Mouse (Mus musculus): ENCODE data around the gene Arhgap35. TPM values are rescaled to one million over a fixed set of nuclear protein-coding genes. Genes with fewer than 3 reads are reported as not detected.

Arhgap35 gene
- polyA plus RNA-seq, 1 experiment from 2014 or later = 28.0 TPM

DNA sequence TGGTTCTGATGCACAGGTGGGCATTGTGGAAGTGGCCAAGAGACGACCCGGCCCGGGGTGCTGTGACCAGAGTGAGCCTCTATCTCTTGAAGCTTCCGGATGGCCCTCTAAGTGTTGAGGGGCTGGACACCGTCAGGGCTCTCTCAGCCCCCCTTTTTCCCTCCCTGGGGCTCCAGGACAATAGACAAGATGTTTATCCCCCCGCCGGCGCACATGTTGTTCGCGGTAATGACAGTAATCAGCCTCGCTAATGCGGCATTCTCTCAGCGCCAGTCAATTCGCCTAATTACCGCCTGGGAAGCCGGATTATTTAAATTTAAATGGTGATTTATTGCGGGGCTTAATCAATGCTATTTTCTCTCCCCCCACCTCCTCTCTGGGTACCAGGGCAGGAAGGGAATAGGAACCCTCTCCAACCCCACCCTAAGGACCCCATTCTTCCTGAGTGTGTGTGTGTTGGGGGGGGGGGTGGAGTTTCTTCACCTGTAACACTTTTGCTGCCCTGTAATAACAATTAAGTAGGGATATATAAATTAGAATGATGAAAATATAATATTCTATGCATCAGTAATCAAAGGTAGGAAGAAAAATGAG lies 142.6 kb downstream of the Arhgap35 start:
- Histone ChIP-seq H3K27ac (no peak overlapping the region), H3K9me3 (no peaks in the 10 kb centered on the region), H3K27me3 (ENCODE audit: insufficient read depth, poor library complexity, severe bottlenecking) (peaks cover 94% of the 10 kb centered on the region), H3K4me3 (no peak overlapping the region), H3K4me1 (replicated peaks) (peaks cover 38% of the 10 kb centered on the region), H3K36me3 (no peaks in the 10 kb centered on the region)
- 7% methylated on average over 17 of the region's 17 CpGs for WGBS
- DNase-seq (ENCODE audit: low spot score) = no peak

DNA sequence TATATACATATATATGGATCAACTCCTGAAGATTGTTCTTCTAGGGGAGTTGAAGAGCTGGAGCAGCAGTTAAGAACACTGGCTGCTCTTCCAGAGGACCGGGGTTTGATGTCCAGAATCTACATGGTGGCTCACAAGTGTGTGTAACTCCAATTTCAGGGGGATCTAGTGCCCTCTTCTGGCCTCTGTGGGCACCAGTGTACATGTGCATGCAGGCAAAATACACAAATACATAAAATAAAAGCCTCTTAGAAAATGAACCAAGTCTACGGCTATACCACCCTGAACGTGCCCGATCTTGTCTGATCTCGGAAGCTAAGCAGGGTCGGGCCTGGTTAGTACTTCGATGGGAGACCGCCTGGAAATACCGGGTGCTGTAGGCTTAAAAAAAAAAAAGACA lies 143.2 kb downstream of the Arhgap35 start:
- Histone ChIP-seq H3K36me3 (no peaks in the 10 kb centered on the region), H3K4me3 (no peak overlapping the region), H3K27me3 (ENCODE audit: insufficient read depth, poor library complexity, severe bottlenecking) (peaks cover 87% of the 10 kb centered on the region), H3K4me1 (replicated peaks) (peaks cover 35% of the 10 kb centered on the region), H3K27ac (no peak overlapping the region), H3K9me3 (no peaks in the 10 kb centered on the region)
- 40% methylated on average over 9 of the region's 9 CpGs for WGBS
- DNase-seq (ENCODE audit: low spot score) = peak; percentile 33

DNA sequence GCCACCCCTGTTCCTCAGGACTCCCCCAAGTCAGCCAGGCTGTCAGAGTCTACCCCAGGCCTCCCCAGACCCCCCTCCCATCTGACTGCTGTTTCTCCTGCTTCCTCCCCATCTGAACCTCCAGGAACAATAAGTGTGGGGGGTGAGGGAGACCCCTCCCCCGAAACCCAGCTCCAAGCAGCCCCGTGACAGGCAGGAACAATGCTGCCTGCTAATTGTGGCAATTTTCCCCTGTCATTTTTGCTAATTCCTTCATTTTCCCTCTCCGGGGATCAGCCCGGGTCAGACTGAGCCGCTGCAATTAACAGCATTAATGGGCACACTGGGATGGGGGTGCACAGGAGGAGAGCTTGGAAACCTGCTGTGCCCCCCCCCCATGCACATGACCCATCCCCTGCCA lies 146.7 kb downstream of the Arhgap35 start:
- 39% methylated on average over 5 of the region's 5 CpGs for WGBS
- Histone ChIP-seq H3K4me1 (replicated peaks) (peaks cover 16% of the 10 kb centered on the region), H3K27ac (no peak overlapping the region), H3K4me3 (no peak overlapping the region), H3K9me3 (no peaks in the 10 kb centered on the region), H3K27me3 (ENCODE audit: insufficient read depth, poor library complexity, severe bottlenecking) (peaks cover 61% of the 10 kb centered on the region), H3K36me3 (no peaks in the 10 kb centered on the region)
- DNase-seq (ENCODE audit: low spot score) = no peak

DNA sequence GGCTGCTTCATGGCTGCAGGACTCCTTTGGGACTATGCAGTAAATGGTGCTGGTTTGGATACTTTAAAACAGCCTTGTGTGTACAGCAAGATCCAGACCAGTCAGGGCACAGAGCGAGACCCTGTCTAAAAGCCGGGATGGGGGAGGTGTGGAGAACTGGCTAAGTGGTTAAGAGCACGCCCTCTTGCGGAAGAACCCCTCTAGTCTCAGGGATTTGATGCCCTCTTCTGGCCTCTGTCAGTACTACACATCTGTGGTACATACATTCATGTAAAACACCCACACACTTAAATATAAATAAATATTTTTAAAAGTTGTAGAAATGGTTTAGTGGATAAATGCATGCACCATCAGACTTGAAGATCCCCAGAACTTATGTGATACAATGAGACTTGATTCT lies 148.2 kb downstream of the Arhgap35 start:
- Histone ChIP-seq H3K4me3 (no peak overlapping the region), H3K36me3 (no peaks in the 10 kb centered on the region), H3K27ac (no peak overlapping the region), H3K27me3 (ENCODE audit: insufficient read depth, poor library complexity, severe bottlenecking) (peaks cover 59% of the 10 kb centered on the region), H3K9me3 (no peaks in the 10 kb centered on the region), H3K4me1 (replicated peaks) (peaks cover 12% of the 10 kb centered on the region)
- WGBS = 75% methylated on average over 4 of the region's 4 CpGs
- no peak for DNase-seq (ENCODE audit: low spot score)

DNA sequence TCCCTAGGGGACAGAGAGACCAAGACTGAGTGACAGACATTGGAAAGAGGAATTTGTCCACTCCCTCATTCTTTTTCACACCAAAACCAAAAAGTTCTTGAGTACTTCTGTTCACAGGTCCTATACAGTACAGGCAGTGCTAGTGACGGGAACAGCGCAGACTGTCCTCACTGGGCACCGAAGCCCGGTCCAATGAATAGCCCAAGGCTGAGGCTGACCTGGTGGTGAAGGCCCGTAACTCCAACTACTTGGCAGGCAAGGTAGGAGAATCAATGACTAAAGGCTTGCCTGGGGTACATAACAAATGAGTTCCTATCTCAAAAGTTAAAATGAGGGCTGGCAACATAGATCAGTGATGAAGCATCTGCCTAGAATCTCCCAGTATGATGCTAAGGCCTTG lies 149.2 kb downstream of the Arhgap35 start:
- Histone ChIP-seq H3K36me3 (no peaks in the 10 kb centered on the region), H3K9me3 (no peaks in the 10 kb centered on the region), H3K4me1 (replicated peaks) (peaks cover 16% of the 10 kb centered on the region), H3K27ac (no peak overlapping the region), H3K27me3 (ENCODE audit: insufficient read depth, poor library complexity, severe bottlenecking) (peaks cover 58% of the 10 kb centered on the region), H3K4me3 (no peak overlapping the region)
- 86% methylated on average over 5 of the region's 5 CpGs for WGBS
- no peak for DNase-seq (ENCODE audit: low spot score)

DNA sequence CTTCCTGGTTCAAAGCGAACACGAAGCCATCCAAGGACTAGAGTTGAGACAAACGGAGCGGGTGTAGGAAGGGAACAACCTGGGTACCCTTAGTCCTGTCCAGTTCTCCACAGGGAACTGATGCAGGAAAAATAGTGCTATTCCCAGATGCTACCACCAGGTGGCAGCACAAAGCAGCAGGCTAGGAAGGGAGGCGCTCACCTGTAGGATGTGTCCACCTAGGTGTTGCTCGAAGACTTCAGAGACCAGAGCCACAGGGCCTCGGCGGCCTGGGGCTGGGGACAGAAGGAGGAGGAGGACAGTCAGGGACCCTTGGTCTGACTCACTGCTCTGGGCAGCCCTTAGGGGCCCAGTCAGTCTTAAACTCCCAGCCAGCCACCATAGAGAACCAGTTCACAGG lies 149.6 kb downstream of the Arhgap35 start:
- Histone ChIP-seq H3K36me3 (no peaks in the 10 kb centered on the region), H3K27ac (no peak overlapping the region), H3K27me3 (ENCODE audit: insufficient read depth, poor library complexity, severe bottlenecking) (peaks cover 58% of the 10 kb centered on the region), H3K4me3 (no peak overlapping the region), H3K9me3 (no peaks in the 10 kb centered on the region), H3K4me1 (replicated peaks) (peaks cover 16% of the 10 kb centered on the region)
- WGBS = 20% methylated on average over 8 of the region's 8 CpGs
- DNase-seq (ENCODE audit: low spot score) = peak; percentile 75

DNA sequence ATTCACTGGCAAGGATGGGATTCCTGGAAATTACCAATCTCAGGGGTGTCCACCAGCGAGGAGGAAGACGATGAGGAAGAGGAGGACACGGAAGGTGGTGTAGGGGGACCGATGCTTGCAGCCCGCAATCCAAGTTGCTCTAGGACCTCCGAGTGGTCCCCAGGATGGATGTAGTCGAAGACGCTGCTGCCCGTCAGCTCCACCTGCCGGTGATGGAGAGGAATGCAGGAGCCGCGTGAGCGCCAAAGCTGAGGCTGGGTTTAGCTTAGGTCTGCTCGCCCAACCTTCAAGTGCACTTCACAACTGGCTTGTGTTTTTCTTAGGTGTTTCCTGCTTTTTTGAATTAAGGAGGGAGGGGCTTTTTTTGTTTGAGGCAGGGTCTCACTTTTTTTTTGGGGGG lies 151.6 kb downstream of the Arhgap35 start:
- H3K36me3 ChIP-seq = 0 out of 2 replicates have a peak, but pooled peaks cover 3% of the 10 kb centered on the region
- H3K4me3 ChIP-seq = no peak overlapping the region
- 4% methylated on average over 14 of the region's 14 CpGs for WGBS
- no peak overlapping the region for H3K27ac ChIP-seq
- DNase-seq (ENCODE audit: low spot score) = peak; percentile 89
- peaks cover 7% of the 10 kb centered on the region; the same call in 1 of the 2 replicates for H3K9me3 ChIP-seq
- peaks cover 41% of the 10 kb centered on the region for H3K27me3 ChIP-seq (ENCODE audit: insufficient read depth, poor library complexity, severe bottlenecking)
- peaks cover 15% of the 10 kb centered on the region for H3K4me1 ChIP-seq (replicated peaks)

DNA sequence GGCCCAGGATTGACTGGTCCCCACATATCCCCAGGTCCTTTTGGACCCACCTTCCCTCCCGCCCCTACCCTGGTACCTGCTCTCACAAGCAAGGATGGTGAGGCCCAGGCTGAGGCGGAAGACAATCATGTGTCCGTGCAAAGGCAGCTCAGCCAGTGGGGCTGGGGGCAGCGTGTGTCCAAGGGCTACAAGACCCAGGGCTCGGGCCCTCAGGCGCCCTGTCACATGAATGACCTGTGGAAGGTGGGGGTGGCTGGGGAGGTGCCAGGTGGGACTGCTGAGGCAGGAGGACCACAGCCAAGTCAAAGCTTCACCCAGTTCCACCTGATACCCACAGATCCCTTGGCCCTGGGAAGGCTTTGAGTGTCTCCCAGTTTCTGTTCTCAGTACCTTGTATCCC lies 153.1 kb downstream of the Arhgap35 start:
- peaks cover 9% of the 10 kb centered on the region; the same call in 1 of the 2 replicates for H3K36me3 ChIP-seq
- H3K4me3 ChIP-seq = 0 out of 2 replicates have a peak overlapping the region, but pooled peaks have one; percentile 2
- no peak for DNase-seq (ENCODE audit: low spot score)
- WGBS = 81% methylated on average over 6 of the region's 6 CpGs
- peaks cover 10% of the 10 kb centered on the region; the same call in 1 of the 2 replicates for H3K9me3 ChIP-seq
- H3K4me1 ChIP-seq (replicated peaks) = 0 out of 2 replicates have a peak, but pooled peaks cover 5% of the 10 kb centered on the region
- peaks cover 36% of the 10 kb centered on the region for H3K27me3 ChIP-seq (ENCODE audit: insufficient read depth, poor library complexity, severe bottlenecking)
- 0 out of 2 replicates have a peak overlapping the region, but pooled peaks have one; percentile 16 for H3K27ac ChIP-seq

DNA sequence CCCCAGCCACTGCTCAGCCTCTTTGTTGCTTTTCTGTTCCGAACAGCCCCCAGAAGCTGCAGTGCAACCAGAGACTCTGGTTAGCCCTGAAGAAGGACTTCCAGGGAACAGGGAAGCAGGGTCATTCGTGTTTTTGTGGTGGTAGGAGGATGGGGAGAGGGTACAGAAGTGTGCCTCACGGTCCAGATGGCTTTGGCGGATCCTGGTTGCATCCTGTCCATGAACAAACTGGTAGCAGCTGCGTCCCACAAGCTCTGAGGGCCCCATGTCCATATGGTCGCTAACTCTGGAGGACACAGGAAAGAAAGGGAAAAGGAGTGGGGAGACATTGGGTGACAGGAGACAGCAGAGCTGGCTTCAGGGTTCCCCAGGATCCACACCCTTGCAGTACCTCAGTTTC lies 153.6 kb downstream of the Arhgap35 start:
- Histone ChIP-seq H3K27me3 (ENCODE audit: insufficient read depth, poor library complexity, severe bottlenecking) (peaks cover 36% of the 10 kb centered on the region), H3K4me3 (no peak overlapping the region), H3K36me3 (peaks cover 14% of the 10 kb centered on the region), H3K9me3 (peaks cover 10% of the 10 kb centered on the region; the same call in 1 of the 2 replicates), H3K27ac (peak overlapping the region; percentile 42; the same call in 1 of the 2 replicates), H3K4me1 (replicated peaks) (0 out of 2 replicates have a peak, but pooled peaks cover 5% of the 10 kb centered on the region)
- no peak for DNase-seq (ENCODE audit: low spot score)
- WGBS = 65% methylated on average over 6 of the region's 6 CpGs

DNA sequence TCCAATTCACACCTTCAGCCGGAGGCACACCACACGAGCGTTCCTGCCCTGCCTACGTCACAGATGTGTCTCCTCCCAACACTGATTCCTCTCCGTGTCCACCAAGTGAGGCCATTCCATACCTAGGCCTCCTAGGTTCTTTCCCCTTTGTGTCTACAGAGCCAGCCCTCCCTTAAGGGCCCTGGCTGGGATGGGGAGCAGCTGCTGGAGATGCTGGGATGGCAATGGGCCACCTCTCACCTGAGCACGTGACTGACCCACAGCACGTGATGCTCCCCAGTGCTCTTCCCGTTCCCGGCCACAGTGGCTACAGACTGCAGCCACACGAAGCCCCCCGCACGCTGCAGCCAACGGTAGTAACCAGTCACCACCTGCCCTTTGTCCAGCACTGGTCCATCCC lies 154.2 kb downstream of the Arhgap35 start:
- Histone ChIP-seq H3K9me3 (peaks cover 10% of the 10 kb centered on the region; the same call in 1 of the 2 replicates), H3K36me3 (peaks cover 19% of the 10 kb centered on the region), H3K27ac (peak overlapping the region; percentile 42), H3K4me3 (no peak overlapping the region), H3K4me1 (replicated peaks) (0 out of 2 replicates have a peak, but pooled peaks cover 5% of the 10 kb centered on the region), H3K27me3 (ENCODE audit: insufficient read depth, poor library complexity, severe bottlenecking) (peaks cover 36% of the 10 kb centered on the region)
- 73% methylated on average over 13 of the region's 13 CpGs for WGBS
- no peak for DNase-seq (ENCODE audit: low spot score)

DNA sequence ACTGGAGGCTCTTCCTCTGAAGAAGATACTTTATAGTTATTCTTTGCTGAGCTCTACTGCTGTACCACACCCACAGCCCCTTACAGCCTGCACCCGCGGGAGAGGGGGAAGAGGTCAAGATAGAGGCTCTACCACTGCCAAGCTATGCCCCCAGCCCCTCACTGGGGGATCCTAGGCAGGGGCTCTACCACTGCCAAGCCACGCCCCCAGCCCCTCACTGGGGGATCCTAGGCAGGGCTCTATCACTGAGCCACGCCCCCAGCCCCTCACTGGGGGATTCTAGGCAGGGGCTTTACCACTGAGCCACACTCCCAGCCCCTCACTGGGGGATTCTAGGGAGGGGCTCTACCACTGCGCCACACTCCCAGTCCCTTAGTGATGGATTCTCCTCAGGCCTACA lies 158.5 kb downstream of the Arhgap35 start:
- peaks cover 13% of the 10 kb centered on the region for H3K4me1 ChIP-seq (replicated peaks)
- no peak overlapping the region for H3K27ac ChIP-seq
- no peak for DNase-seq (ENCODE audit: low spot score)
- H3K9me3 ChIP-seq = peaks cover 10% of the 10 kb centered on the region; the same call in 1 of the 2 replicates
- 88% methylated on average over 5 of the region's 5 CpGs for WGBS
- peaks cover 28% of the 10 kb centered on the region for H3K36me3 ChIP-seq
- H3K27me3 ChIP-seq (ENCODE audit: insufficient read depth, poor library complexity, severe bottlenecking) = peaks cover 11% of the 10 kb centered on the region; the same call in 1 of the 2 replicates
- no peak overlapping the region for H3K4me3 ChIP-seq

DNA sequence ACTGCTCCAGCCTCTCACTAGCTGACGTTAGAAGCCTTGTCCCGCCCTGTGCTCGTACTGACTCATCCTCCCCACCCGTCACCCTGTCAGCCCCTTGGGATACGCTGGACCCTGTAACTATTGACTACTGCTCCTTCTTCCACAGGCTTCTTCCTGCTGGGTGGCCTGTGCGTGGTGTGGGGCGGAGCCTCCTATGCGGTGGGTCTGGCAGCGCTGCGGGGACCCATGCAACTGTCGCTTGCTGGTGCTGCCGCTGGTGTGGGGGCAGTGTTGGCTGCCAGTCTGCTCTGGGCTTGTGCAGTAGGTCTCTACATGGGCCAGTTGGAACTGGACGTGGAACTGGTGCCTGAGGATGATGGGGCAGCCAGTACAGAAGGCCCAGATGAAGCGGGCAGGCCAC lies 159.8 kb downstream of the Arhgap35 start:
- Histone ChIP-seq H3K9me3 (peaks cover 10% of the 10 kb centered on the region; the same call in 1 of the 2 replicates), H3K36me3 (peaks cover 28% of the 10 kb centered on the region), H3K4me3 (no peak overlapping the region), H3K4me1 (replicated peaks) (peaks cover 8% of the 10 kb centered on the region), H3K27me3 (ENCODE audit: insufficient read depth, poor library complexity, severe bottlenecking) (no peaks in the 10 kb centered on the region), H3K27ac (no peak overlapping the region)
- WGBS = 93% methylated on average over 14 of the region's 14 CpGs
- no peak for DNase-seq (ENCODE audit: low spot score)

DNA sequence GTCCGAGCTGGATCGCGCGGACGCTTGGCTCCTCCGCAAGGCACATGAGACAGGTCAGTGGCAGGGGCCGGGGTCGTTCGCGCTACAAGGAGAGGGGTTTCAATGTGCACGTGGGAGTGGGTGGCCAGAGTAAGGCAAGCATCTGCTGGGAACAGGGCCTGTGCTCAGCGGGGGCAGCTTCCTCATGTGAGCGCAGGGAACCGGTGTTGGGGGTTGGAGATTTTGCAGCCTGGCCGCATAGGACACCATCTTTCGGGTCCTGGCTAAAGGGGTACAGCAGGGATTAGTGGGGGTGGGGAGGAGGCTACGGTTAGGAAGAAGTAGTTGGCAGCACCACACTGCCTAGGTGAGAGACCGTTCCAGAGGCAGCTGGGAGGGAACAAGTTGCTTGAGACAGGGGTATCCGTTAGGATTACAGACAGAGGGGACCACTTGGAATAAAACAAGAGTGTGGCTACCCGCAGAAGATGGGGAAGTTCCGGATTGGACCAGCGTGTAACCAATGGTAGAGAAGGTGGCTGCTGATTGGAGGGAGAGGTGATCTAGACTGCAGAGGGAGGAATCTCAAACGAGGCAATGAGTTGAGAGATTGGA lies 161.6 kb downstream of the Arhgap35 start:
- Histone ChIP-seq H3K27ac (peak overlapping the region; percentile 84), H3K9me3 (0 out of 2 replicates have a peak, but pooled peaks cover 2% of the 10 kb centered on the region), H3K36me3 (peaks cover 25% of the 10 kb centered on the region), H3K4me1 (replicated peaks) (peaks cover 8% of the 10 kb centered on the region), H3K4me3 (peak overlapping the region; percentile 80), H3K27me3 (ENCODE audit: insufficient read depth, poor library complexity, severe bottlenecking) (no peaks in the 10 kb centered on the region)
- under 1% methylated on average over 23 of the region's 23 CpGs for WGBS
- DNase-seq (ENCODE audit: low spot score) = peak; percentile 70

Measured in hindbrain, embryonic 10.5 days (tissue).